Mouse (Mus musculus): ENCODE data around the gene Nr1h4. TPM values are rescaled to one million over a fixed set of nuclear protein-coding genes. Genes with fewer than 3 reads are reported as not detected.

The Nr1h4 gene
- polyA plus RNA-seq, 1 experiment, result 0.05 TPM

DNA sequence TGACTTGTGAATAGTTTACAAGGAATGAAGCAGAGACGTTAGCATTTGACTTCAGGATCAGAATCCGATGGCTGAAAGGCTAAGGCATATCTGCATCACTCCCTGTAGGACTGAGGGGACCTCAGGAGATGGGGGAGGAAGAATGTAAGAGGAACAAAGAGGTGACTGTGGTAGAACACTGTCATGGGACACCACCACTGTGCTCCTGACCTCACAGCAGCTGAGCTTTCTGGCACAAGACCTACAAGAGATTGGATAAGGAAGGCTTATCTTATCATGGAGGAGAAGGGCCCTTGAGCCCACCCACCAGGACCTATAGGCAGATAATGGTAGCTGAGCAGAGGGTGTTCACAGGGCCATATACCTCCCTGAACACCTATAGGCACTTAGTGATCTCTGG is 24.8 kb downstream of the Nr1h4 start:
- no peak for TF ChIP-seq MYOD1 (IDR thresholded peaks at IDR 0.05; ENCODE audit: control insufficient read depth, insufficient read length, low read depth)
- H3K27me3 ChIP-seq (ENCODE audit: control insufficient read depth, insufficient read depth, insufficient read length), result no peaks in the 10 kb centered on the region
- H3ac ChIP-seq (ENCODE audit: control insufficient read depth, insufficient read length, low read depth), result no peak overlapping the region
- no peaks in the 10 kb centered on the region for H3K79me3 ChIP-seq (ENCODE audit: low read depth)
- no peaks in the 10 kb centered on the region for H3K36me3 ChIP-seq (ENCODE audit: control insufficient read depth, insufficient read depth)
- H3K79me2 ChIP-seq (ENCODE audit: control insufficient read depth, insufficient read depth), result no peaks in the 10 kb centered on the region
- no peak overlapping the region for H3K4me3 ChIP-seq (ENCODE audit: insufficient read depth, poor library complexity, severe bottlenecking)

DNA sequence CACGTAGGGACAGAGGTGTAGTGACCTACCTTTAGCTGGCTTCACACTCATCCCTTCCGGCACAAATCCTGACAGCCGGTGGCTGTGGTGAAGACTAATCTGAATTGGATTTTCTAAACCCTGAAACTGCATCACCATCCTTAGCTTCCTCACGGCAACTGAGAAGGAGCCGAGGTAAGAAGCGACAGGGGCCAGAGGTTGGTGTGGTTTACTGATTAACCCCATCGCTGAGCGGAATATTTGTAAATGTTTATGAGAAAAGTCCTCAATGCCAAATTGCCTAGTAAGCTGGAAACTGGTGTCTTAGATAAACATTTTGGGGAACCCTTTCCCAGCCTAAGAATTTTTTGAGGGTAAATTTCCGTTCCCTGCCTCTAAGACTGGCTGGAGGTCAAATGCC is 26.9 kb downstream of the Nr1h4 start:
- H3ac ChIP-seq (ENCODE audit: control insufficient read depth, insufficient read length, low read depth), result no peak overlapping the region
- no peaks in the 10 kb centered on the region for H3K27me3 ChIP-seq (ENCODE audit: control insufficient read depth, insufficient read depth, insufficient read length)
- H3K79me3 ChIP-seq (ENCODE audit: low read depth), result no peaks in the 10 kb centered on the region
- no peak for TF ChIP-seq MAX (IDR thresholded peaks at IDR 0.05)
- H3K4me3 ChIP-seq (ENCODE audit: insufficient read depth, poor library complexity, severe bottlenecking), result no peak overlapping the region
- no peaks in the 10 kb centered on the region for H3K79me2 ChIP-seq (ENCODE audit: control insufficient read depth, insufficient read depth)
- no peaks in the 10 kb centered on the region for H3K36me3 ChIP-seq (ENCODE audit: control insufficient read depth, insufficient read depth)

DNA sequence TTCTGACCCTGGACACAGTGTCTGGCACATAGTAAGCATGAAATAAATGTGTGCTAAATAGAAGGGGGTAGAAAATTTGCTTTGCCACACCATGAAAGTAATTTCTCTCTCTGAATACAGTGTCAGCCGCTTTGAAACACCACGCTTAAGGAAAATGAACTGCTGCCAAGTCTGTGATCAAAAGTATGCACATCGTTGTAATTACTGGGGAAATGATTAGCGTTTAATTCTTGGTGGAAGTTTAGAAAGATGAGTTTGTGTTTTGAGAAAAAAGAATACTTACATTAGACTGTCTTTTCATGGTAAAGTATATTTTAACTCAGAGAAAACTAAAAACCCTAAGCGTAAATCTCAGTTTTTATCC is 27.8 kb downstream of the Nr1h4 start:
- Histone ChIP-seq H3K4me3 (ENCODE audit: insufficient read depth, poor library complexity, severe bottlenecking) (no peak overlapping the region), H3ac (ENCODE audit: control insufficient read depth, insufficient read length, low read depth) (no peak overlapping the region), H3K79me3 (ENCODE audit: low read depth) (no peaks in the 10 kb centered on the region), H3K36me3 (ENCODE audit: control insufficient read depth, insufficient read depth) (no peaks in the 10 kb centered on the region), H3K79me2 (ENCODE audit: control insufficient read depth, insufficient read depth) (no peaks in the 10 kb centered on the region), H3K27me3 (ENCODE audit: control insufficient read depth, insufficient read depth, insufficient read length) (no peaks in the 10 kb centered on the region)
- no peak for TF ChIP-seq FOSL1 (IDR thresholded peaks at IDR 0.05; ENCODE audit: insufficient read depth, low read length, poor library complexity, severe bottlenecking)
- TF ChIP-seq MYOD1 (IDR thresholded peaks at IDR 0.05; ENCODE audit: control insufficient read depth, insufficient read length, low read depth), result no peak
- TF ChIP-seq CTCF (IDR thresholded peaks at IDR 0.05; ENCODE audit: control insufficient read depth, insufficient read depth, insufficient read length), result no peak
- no peak for TF ChIP-seq MAX (IDR thresholded peaks at IDR 0.05)
- no peak for TF ChIP-seq CEBPB (IDR thresholded peaks at IDR 0.05; ENCODE audit: low read depth)
- no peak for TF ChIP-seq USF1 (IDR thresholded peaks at IDR 0.05; ENCODE audit: low read depth)
- no peak for TF ChIP-seq MYOG (IDR thresholded peaks at IDR 0.05; ENCODE audit: control insufficient read depth, extremely low read depth, insufficient read length)

DNA sequence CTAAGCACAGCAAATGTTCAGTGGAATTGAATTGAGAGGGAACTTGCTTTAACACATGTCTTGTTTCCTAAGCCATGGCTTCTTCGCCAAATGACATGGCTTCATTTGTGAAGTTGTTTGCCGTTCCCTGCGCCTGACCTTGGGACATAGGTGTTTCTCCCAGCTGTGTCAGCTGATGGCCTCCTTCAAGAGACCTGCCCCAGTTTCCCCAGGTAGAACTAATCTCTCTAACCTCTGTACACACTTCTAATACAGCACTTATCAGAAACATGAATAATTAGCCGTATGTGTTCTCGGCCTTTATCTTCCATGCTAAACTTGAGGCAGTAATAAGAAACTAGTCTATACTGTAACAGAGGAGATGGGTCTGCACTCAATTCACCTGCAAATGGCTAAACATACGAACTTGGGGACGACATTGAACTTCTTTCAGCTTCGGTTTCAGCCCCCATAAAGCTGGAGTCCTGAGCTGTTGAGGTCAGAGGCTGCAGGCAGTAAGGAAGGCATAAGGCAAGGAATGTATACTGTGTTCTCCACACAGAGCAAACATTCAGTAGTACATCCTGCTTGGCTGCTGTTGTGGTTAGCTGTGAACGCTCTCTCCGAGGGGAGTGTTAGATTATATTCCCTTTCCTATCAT is 28.3 kb downstream of the Nr1h4 start:
- TF ChIP-seq CEBPB (IDR thresholded peaks at IDR 0.05; ENCODE audit: low read depth) (no peak), CTCF (IDR thresholded peaks at IDR 0.05; ENCODE audit: control insufficient read depth, insufficient read depth, insufficient read length) (no peak), USF1 (IDR thresholded peaks at IDR 0.05; ENCODE audit: low read depth) (no peak), MYOD1 (IDR thresholded peaks at IDR 0.05; ENCODE audit: control insufficient read depth, insufficient read length, low read depth) (no peak), MAX (IDR thresholded peaks at IDR 0.05) (no peak), MYOG (IDR thresholded peaks at IDR 0.05; ENCODE audit: control insufficient read depth, extremely low read depth, insufficient read length) (no peak), FOSL1 (IDR thresholded peaks at IDR 0.05; ENCODE audit: insufficient read depth, low read length, poor library complexity, severe bottlenecking) (no peak)
- Histone ChIP-seq H3K36me3 (ENCODE audit: control insufficient read depth, insufficient read depth) (no peaks in the 10 kb centered on the region), H3K79me3 (ENCODE audit: low read depth) (no peaks in the 10 kb centered on the region), H3K79me2 (ENCODE audit: control insufficient read depth, insufficient read depth) (no peaks in the 10 kb centered on the region), H3K4me3 (ENCODE audit: insufficient read depth, poor library complexity, severe bottlenecking) (no peak overlapping the region), H3K27me3 (ENCODE audit: control insufficient read depth, insufficient read depth, insufficient read length) (no peaks in the 10 kb centered on the region), H3ac (ENCODE audit: control insufficient read depth, insufficient read length, low read depth) (no peak overlapping the region)

GRCm38 (mm10) chr10:89502986-89503560 is 30.3 kb downstream of the Nr1h4 start:
- Histone ChIP-seq H3K79me2 (ENCODE audit: control insufficient read depth, insufficient read depth) (no peaks in the 10 kb centered on the region), H3K27me3 (ENCODE audit: control insufficient read depth, insufficient read depth, insufficient read length) (no peaks in the 10 kb centered on the region), H3K36me3 (ENCODE audit: control insufficient read depth, insufficient read depth) (no peaks in the 10 kb centered on the region), H3K4me3 (ENCODE audit: insufficient read depth, poor library complexity, severe bottlenecking) (no peak overlapping the region), H3K79me3 (ENCODE audit: low read depth) (no peaks in the 10 kb centered on the region), H3ac (ENCODE audit: control insufficient read depth, insufficient read length, low read depth) (no peak overlapping the region)
- TF ChIP-seq MAX (IDR thresholded peaks at IDR 0.05) (no peak), MYOG (IDR thresholded peaks at IDR 0.05; ENCODE audit: control insufficient read depth, extremely low read depth, insufficient read length) (no peak), CTCF (IDR thresholded peaks at IDR 0.05; ENCODE audit: control insufficient read depth, insufficient read depth, insufficient read length) (no peak), CEBPB (IDR thresholded peaks at IDR 0.05; ENCODE audit: low read depth) (no peak), MYOD1 (IDR thresholded peaks at IDR 0.05; ENCODE audit: control insufficient read depth, insufficient read length, low read depth) (no peak), USF1 (IDR thresholded peaks at IDR 0.05; ENCODE audit: low read depth) (no peak), FOSL1 (IDR thresholded peaks at IDR 0.05; ENCODE audit: insufficient read depth, low read length, poor library complexity, severe bottlenecking) (no peak)

GRCm38 (mm10) chr10:89501902-89502301 is 31.5 kb downstream of the Nr1h4 start:
- TF ChIP-seq MYOG (IDR thresholded peaks at IDR 0.05; ENCODE audit: control insufficient read depth, extremely low read depth, insufficient read length), result no peak
- TF ChIP-seq USF1 (IDR thresholded peaks at IDR 0.05; ENCODE audit: low read depth), result no peak
- no peak for TF ChIP-seq MYOD1 (IDR thresholded peaks at IDR 0.05; ENCODE audit: control insufficient read depth, insufficient read length, low read depth)
- no peak for TF ChIP-seq CEBPB (IDR thresholded peaks at IDR 0.05; ENCODE audit: low read depth)
- TF ChIP-seq FOSL1 (IDR thresholded peaks at IDR 0.05; ENCODE audit: insufficient read depth, low read length, poor library complexity, severe bottlenecking), result no peak
- TF ChIP-seq CTCF (IDR thresholded peaks at IDR 0.05; ENCODE audit: control insufficient read depth, insufficient read depth, insufficient read length), result no peak
- no peak for TF ChIP-seq MAX (IDR thresholded peaks at IDR 0.05)
- Histone ChIP-seq H3K36me3 (ENCODE audit: control insufficient read depth, insufficient read depth) (no peaks in the 10 kb centered on the region), H3K79me2 (ENCODE audit: control insufficient read depth, insufficient read depth) (no peaks in the 10 kb centered on the region), H3K4me3 (ENCODE audit: insufficient read depth, poor library complexity, severe bottlenecking) (no peak overlapping the region), H3K27me3 (ENCODE audit: control insufficient read depth, insufficient read depth, insufficient read length) (no peaks in the 10 kb centered on the region), H3K79me3 (ENCODE audit: low read depth) (no peaks in the 10 kb centered on the region), H3ac (ENCODE audit: control insufficient read depth, insufficient read length, low read depth) (no peak overlapping the region)

All from C2C12 (cell line).